Mouse (Mus musculus) left cerebral cortex, adult 11 months (tissue): ENCODE measurements around the gene Gm34653.
"Not testable (repeated sequence)": the region's sequence is repeated elsewhere in the genome, so short reads cannot be mapped to it uniquely, and the experiment has no call there.

ENCODE experiments used
- DNase-seq: peaks from one replicate; pipeline ENCODE4 v3.0.0; 2022; ENCODE audit warnings: low spot score

Gene Gm34653

DNA sequence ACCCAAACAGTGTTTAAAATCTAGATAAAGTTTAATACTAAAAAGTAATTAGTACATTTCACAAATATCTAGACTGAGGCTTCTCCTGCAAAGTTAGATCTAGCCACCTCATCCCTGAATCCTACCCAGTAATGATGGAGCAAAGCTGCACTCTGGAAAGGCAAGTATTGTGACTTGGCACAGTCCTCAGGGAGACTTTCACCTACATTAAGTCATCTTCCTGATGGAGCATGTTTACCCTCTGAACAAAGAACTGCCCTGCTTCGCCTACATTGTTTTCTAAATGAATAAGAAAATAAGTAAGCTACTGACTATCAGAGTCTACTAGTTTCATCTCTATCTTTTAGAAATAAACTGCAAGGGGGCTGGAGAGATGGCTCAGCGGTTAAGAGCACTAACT lies 14.3 kb upstream of the Gm34653 start:
- DNase-seq: no peak

DNA sequence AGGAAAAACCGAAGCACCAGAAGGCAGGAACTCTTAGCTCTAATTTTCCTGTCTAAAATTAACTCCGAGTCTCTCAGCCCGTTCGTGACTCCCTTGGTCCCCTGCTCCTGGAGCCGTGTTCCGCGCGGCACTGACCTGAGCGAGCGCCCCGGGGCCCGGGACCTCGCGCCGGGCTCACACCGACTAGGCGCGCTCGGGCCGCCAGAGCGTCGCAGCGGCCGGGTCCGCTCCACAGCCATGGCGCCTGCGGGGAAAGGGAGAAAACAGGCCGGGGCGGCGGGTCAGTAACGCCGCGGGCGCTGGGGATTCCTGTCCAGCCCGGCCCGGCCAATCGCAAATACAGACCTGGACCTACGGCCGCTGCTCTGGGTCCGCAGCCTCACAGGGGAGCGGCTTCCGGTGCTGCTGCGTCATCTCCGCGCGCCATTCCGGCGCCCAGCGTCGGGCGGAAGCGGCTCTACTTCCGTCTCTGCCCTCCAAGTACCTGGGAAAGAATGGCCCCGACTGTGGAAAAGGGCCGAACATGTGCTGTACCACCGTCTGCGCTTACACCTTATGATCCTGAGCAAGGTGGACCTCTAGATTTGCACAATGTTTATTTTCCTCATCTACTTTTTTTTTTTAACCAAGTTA lies 6.9 kb upstream of the Gm34653 start, which contains the start of gene Fbxw2:
Gene Fbxw2 (minus strand): TSS at position 485 of the 633 bp plus-strand sequence.
- peak; percentile 84 for DNase-seq

DNA sequence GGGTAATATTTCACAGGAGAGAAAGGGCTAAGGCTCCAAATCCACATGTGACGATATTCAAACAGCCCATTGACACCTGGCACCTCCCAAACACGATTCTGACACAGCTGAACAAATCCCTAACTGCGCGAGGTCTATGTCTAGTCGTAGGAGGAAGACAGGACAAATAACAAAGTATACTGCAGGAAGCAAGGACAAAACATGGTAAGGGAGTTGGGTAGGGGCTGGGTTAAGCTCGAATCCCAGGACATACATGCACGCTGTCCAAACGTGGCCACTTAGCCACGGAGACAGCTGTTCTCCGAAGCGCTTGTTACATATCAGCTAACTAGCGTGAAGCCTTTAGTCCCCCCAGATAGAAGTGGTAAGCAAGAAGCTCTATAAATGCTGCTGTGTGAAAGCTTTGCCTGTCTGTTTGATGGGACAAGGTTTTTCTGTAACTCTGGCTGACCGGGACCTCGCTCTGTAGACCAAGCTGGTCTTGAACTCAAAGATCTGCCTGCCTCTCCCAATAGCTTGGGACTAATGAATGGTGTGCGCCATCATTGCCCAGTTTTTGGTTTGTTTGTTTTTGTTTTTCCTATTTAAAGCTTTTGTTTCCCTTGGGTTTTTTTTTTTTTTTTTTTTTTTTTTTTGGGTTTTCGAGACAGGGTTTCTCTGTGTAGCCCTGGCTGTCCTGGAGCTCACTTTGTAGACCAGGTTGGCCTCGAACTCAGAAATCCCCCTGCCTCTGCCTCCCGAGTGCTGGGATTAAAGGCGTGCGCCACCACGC lies 6.2 kb upstream of the Gm34653 start:
- no peak for DNase-seq

DNA sequence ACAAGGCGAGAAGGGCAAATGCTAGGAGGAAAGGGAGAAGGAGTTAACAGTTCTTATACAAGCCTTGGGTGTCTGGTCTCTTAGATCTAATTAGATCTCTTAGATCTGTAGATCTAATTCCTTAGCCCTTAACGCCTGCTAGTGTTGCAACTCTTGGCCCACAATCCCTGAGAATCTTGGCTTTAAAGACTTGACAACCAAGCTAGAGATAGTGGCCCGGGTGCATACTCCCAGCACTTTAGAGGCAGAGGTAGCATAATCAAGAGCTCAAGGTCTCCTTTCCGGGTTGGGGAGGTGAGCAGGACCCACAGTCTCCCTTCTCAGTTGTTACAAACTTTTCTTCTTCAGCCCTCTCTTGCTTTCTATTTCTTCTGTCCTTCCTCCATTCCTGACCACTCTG lies 5.2 kb upstream of the Gm34653 start:
- no peak for DNase-seq

DNA sequence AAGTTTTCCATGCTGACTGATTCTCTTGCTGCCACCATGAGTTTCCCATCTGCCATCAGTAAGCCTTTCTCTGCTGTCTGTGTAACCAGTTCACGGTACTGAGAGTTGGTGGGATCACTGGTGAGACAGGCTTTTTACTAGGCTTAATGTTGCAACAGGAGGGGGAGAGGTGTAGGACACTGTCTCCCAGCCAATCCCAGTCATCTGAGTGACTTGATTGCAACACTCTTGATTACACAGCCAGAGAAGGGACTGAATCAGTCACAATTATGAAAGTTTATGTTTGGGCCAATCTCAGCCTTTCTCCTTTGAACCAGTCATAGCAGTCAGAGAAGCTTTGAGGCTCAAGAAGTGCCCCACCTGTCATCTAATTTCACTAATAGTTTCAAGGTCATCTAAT lies 4.8 kb upstream of the Gm34653 start:
- no peak for DNase-seq

DNA sequence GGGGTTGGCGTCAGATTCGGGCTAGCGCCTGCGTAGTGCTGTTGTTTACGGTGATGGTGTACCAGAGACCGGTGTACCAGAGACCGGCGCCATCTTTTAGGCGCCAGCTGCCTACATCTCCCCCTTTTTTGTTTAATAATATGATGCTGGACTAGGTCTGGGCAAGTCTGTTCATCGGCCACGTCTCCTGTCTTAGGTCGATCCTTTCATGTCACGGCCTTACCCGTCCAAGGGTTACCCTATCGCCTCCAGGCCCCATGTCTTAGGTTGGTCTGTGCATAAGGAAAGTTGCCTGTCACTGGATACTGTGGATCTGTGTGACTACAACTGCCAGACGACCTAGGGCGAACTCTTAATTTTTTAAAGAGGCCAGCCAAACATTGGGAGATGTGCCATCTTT lies 2.7 kb upstream of the Gm34653 start:
- not testable (repeated sequence) for DNase-seq

DNA sequence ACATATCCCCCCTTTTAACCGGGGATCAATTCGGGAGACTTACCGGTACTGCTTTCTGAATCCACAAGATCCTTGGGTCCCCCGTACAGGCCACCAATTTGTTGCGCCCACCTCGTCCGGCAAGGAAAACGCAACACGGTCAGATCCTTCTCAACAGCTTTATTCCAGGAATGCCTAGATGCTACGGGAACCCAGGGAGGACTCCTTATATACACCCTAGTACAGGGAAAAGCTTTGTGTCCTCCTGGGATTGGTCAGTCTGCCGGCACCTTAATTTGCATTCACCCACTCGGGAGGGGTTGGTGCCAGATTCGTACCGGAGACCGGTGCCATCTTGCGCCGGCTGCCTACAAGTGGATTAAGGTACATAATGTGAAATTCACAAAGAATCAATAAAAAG lies 817 bp downstream of the Gm34653 start:
- no peak for DNase-seq

DNA sequence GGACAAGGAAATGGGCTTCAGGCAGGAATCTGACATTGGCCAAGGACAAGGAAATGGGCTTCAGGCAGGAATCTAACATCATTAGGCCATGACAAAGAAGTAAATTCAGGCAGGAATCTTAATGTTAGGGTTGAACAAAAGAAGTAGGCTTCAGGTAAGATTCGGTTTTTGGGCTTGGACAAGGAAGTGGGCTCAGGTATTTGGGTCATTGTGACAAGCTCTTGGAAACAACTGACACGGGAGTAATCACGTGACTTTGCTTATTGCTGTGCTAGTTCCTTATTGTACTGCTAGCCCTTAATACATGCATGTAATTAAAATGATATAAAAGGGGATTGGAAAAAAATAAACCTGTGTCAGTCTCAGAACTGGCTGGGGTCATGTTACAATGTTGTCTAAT lies 2.9 kb downstream of the Gm34653 start:
- DNase-seq: no peak

DNA sequence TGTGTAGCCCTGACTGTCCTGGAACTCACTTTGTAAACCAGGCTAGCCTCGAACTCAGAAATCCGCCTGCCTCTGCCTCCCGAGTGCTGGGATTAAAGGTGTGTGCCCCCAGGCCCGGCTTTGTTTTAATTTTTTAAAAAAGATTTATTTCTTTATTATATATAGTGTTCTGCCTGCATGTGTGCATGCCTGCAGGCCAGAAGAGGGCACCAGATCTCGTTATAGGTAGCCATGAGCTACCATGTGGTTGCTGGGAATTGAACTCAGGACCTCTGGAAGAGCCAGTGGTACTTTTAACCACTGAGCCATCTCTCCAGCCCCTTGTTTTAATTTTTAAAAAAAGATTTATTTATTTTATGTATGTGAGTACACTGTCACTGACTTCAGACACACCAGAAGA lies 7.3 kb downstream of the Gm34653 start:
- DNase-seq: not testable (repeated sequence)

DNA sequence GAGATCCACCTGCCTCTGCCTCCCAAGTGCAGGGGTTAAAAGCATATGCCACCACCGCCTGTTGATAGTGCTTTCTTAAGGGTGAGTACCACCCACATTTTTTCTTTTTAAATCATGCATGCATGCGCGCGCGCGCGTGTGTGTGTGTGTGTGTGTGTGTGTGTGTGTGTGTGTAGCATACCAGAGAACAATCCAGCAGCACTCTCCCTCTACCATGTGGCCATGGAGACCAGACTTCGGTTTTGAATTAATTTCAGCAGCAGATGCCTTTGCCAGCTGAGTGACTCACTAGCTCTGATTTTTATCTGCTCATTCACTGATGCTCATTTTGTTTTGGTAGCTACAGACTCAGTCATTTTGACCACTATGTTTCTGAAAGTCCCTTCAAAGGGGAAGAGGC lies 8.9 kb downstream of the Gm34653 start:
- DNase-seq: peak; percentile 18

DNA sequence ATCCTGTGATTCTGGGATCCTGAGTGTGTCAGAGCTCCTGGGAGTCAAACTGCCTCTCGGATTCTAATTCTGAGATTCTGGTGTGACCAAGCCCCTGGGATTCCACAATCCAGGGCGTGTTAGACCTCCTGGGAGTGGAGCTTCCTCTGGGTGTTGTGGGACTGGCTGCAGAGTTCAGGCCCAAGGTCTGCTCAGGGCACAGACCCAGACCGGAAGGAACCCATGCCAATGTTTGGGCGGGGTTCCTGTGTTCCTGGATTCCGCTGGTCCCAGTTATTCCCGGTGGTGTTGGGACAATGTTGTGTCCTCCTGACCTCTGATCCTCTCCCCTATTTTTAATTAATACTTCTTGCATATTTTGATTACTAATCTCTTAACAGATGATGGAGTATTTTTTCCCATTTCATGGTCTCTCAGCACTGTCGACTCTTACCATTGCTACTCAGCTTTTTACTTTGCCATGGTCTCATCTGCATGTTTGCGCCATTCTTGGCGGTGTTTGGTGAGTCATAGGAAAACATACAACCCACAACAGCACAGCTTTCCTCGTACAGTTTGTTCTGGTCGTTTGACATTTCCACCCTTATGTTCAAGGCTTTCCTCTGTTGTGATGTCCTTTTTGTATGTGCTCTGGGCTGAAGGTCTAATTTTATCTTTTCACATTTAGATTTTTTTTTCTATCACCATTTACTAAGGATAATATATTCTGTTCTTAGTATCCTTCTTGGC lies 10.6 kb downstream of the Gm34653 start:
- peak; percentile 12 for DNase-seq

DNA sequence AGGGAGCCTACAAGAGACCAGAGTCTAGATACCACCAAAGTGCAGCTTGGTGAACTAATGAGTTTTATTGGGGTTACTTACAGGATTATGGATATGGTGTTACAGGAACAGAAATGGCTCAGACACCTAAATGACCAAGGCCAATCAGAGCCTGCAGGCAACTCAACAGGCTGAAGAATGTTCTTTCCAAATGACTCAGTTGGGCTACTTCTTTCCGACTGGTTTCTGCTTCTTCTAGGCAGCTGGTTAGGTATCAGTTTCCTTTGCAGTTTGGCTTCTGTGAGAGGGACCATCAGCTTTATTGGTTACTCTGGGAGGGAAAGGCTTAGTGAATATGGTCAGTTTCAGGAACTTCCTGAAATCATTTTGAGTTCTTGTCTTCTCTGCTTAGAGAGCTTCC lies 14.9 kb downstream of the Gm34653 start:
- DNase-seq: no peak

DNA sequence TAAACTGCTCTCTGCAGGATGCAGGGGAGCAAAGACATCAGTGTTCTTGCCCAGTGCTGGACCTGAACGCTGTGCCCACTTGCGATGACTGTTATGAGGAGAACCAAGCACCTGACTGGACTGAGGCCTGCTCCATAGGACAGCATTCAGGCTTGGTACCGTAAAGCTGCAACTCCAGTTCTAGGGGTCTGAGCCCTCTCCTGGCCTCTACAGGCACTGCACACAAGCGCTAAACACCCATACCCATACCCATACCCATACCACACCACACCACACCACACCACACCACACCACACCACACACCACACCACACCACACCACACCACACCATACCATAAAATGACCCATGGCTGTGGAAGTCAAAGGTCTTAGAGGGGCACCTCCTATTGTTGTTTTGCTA lies 22.5 kb downstream of the Gm34653 start:
- DNase-seq: no peak

DNA sequence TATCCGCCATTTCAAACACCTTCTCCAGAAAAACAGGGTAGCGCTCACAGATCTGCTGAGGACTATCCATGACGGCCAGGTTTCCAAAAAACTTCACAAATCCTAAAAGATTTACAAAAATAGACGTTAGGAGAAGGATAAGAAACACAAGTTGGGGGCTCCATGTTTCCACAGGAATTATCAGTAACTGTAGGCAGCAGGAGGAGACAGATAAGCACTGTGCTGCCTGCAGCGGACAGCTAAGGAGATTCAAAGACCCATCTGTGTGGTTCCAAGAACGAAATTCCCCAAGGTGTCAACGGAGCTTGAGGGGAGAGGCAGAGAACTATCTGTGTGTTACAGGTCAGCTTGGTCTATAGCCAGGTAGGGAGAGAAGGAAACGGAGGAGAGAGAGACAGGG lies 24.9 kb downstream of the Gm34653 start:
- no peak for DNase-seq

DNA sequence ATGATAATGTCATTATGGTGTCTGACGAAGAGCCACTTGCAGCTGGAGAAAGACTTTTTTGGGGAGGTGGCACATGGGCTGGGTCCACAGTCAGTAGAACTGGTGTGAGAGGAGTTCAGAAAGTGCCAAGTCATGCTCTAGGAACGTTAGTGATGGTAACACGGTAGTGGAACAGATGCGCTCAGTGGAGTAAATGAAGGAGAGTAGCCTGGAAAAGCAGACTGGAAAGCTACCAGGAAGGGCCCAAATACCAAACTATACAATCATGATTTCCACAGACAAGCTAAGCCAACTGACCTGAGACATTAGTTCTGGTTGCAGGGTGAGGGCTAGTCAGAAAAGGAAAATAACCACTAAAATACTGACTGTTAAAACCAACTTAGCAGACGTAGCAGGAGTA lies 36.9 kb downstream of the Gm34653 start:
- no peak for DNase-seq

DNA sequence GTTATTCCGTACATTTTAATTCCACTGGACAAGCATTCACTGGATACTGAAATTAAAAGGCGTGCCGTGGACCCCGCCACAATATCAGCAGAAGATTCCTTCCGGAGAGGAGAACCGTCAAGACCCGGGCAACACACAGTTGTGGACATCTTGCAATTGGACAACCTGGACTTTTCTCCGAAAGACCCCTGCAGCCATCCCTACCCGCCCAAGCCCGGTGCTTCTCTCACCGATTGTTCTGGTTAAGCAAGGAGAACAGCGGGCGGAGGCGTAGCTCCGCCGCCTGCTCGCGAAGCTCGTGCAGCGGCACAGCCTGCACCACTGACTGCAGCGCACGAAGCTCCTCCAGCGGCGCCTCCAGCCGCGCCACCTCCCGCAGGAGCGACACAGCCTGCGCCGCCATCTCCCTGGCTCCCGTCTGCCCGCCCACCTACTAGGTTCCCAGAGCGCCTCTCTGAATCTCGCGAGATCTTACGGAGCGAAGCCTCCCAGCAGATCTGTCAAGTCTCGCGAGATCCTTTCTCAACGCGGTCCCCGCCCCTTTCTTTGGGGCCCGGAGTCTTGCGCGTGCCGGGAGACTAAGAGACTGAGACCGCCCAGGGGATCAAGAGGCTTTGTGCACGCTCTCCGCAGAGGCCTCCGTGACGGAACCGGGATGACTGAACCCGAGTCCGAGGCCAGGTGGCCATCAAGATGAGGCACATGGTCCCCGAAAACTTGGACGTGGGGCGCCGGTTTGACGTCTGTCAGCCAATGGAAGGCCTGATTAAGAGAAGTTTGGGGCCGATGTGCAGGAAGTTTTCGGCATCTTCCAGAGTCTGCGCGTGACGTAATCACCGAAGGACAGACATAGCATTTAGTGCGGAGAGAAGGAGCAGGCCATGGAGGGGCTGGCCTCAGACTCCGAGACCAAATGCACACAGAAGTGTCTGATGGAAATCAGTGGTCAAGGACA lies 38.0 kb downstream of the Gm34653 start:
- peak; percentile 92 for DNase-seq

DNA sequence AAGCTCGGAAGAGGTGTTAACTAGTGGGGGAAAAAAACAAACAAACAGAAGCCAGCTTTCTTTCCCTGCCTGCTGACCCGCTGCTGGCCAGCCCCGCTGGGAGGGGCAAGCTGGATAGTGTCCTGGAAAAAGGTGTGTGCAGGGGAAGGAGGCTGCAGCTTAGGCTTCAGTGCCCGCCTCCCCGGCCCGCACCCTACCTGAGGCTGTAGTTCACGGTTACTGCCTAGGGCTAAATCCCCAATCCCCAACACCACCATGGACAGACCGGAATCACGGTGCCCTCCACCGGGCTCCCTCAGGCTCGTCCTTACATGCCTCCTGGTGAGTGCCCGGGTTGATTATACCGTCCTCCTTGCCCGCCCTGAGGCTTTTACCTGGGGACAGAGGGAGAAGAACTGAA lies 41.5 kb downstream of the Gm34653 start, which contains the start of gene Cutal:
Gene Cutal (plus strand): TSS at position 126 of the 400 bp plus-strand sequence.
- DNase-seq: no peak

DNA sequence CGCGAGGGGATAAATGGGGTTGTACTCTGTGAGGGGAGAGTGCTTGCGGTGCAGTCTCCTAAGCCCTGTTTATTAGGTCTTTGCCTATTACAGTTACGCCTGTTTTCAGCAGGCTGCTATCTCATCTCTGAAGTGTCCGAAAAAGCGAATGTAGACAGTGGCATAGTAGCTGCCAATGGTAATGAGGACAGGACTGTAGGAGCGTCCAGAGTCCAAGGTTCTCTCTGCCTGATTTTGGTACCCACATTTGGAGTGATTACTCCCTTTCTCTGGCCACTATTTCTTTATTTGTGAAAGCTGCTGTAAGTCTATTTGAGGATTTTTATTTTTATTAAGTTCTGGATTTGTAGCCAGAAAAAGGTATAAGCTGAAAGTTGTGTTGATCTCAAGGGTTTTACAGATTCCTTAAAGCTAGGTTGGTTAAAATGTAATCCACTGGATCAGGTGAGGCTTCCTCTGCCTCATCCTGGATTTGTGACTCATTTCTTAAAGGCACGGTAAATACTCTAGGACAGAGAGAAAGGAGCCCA lies 42.1 kb downstream of the Gm34653 start, which contains the start of gene Psmd5:
Gene Psmd5 (minus strand): TSS at position 153 of the 530 bp plus-strand sequence.
- DNase-seq: no peak

DNA sequence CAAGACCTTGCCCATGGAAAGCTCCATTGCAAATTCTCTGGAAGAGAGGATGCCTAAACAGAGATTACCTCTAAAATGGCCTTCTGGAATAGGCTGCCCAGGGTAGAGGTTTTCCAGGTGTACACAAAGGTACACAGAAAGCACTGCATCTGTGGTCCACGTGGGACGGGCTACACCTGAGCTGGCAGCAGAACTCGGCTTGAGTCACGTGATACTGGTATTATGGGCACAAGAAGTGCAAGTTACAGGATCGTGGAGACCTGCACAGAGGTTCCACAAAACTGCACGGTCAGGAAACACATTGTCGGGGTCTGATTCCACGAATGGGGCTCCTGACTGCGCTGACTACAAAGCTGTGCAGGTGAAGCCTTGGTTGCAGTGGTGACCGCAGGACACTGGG lies 47.2 kb downstream of the Gm34653 start:
- DNase-seq: no peak

DNA sequence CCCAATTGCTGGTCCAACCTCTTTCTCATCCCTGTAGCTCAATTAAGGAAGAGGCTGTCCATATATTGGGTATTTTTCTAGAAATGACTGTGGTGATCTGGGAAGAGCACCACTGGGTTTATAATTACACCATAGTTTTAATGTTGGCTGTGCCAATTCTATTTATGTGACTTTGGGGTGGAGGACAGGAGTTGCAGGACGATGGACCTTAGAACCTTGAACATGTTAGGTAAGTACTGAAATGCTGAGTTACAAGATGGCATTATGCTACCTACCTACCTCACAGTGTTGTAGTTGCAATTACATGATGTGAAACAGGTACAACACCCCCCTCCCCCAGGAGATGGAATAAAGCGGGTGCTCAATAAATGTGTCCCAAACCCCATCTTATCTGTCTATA lies 50.0 kb downstream of the Gm34653 start:
- DNase-seq: no peak

DNA sequence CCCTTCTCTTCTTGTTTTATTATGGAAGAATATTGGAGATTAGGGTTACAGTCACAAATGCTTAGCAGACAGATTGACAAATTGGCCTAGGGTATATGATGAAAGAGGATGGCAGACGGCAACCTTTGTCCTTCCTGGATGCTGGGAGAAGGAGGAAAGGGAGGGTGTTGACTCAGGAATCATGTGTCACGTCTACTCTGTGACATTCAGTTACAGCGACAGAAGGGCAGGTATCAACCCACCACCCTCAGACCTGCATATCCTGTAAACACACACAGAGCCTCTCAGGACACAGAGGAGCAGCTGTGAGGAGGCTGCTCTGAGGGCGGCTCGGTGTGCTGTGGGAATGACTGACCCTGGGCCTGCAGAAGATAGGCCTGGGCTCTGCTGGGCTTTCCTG lies 50.4 kb downstream of the Gm34653 start:
- no peak for DNase-seq

DNA sequence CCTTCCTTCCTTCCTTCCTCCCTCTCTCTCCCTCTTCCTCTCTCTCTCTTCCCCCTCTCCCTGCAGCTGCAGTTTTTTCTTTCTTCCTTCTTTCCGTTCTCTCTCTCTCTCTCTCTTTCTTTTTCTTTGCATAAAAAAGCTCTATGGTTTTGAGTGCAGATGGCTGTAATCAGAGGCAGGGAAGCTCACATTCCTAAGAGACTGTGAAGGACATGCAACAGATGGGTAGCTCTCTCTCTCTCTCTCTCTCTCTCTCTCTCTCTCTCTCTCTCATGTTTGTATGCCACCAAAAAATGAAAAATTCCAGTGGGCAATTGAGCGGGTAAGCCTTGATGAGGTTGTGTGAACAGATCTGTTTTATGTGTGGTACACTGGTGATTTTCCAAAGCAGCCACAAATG lies 51.4 kb downstream of the Gm34653 start:
- no peak for DNase-seq
